Mouse (Mus musculus) telencephalon, adult 2 months (tissue): ENCODE data around the gene Sipa1l3.

Experiments
- DNase-seq: peaks from one replicate; pipeline ENCODE4 v3.0.0-alpha.2; 2011; ENCODE audit warnings: low read depth, low spot score

Gene Sipa1l3

DNA sequence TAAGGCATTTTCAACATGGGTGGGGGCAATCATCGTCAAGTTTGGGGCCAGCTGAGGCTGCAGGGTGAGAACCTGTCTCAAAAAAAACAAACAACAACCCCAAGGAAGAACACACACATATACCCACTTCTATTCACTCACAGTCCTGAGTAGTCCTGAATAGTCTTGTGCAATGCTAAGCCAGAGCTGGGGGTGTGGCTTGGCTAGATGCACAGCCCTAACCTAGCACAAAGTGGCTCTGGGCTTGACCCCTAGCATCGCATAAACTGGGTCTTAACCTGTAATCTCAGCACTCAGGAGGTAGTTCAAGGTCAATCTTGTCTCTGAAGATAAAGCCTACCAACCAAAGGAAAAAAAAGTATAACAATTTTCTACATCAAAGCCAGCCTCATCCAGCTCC is 101.5 kb downstream of the Sipa1l3 start:
- DNase-seq = no peak

GRCm38 (mm10) chr7:29411838-29412580 is 106.4 kb downstream of the Sipa1l3 start:
- DNase-seq = no peak

DNA sequence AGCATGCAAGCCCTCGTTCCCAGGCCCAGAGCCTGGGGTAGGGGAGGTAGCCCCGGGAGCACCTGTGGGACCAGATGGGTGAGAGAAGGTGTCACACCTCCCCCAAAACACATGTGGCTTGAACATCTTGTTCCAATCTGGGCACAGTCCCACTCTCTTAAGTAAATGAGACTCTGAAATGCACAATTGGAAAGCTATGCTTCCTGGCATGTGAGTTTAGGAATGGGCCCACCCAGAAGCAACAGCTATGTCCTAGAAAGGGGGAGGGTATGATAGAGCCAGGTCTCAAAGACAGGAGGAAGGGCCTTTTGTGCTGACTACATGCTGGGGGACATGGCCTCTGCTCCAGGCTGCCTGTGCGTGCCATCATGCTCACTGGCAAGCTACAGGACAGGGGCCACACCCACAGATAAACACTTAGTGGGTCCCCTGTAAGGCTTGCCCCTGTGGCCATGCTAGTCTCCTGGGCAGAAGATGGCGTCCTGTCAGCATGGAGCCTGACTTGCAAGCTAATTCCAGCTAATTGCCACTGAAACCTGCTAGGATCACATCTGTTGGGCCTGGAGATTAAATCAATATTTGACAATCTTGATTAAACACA is 107.1 kb downstream of the Sipa1l3 start:
- DNase-seq = no peak

DNA sequence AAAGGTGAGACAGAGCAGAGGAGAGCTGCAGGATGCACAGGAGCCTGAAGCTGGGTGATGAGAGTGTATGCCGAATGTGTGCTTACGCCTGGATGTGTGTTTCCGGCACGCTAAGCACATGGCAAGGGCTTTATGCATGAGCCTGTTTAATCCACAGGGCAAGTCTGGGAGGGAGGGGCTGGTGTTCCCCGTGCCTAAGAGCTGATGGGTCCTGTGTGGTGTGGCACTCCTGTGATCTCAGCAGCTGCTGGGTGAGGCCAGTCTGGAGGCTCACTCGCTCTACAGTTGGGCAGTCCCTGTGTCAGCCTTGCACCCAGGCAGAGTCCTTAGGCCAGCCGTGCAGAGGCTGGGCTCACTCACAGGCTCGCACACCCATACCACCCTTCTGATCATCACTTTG is 108.0 kb downstream of the Sipa1l3 start:
- no peak for DNase-seq

- no peak for DNase-seq
Observed at GRCm38 (mm10) chr7:29406855-29407254, 111.6 kb downstream of the Sipa1l3 start.

DNA sequence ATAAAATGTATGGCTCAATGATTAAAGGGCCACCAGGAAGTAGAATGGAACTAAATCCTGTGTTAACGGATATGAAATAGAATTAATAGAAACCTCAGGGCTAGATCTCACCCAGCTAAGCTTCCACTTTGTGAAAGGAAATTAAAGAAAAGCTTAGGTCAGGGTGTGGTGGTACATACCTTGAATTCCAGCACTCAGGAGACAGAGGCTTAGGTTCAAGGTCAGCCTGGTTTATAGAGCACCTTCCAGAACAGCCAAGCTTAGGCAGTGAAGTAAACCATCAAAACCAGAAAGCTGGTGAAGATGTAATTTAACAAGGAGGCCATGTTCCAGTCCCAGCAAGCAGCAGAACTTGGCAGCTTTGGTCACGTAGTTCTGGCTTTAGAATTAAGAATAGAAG is 114.3 kb downstream of the Sipa1l3 start:
- no peak for DNase-seq

DNA sequence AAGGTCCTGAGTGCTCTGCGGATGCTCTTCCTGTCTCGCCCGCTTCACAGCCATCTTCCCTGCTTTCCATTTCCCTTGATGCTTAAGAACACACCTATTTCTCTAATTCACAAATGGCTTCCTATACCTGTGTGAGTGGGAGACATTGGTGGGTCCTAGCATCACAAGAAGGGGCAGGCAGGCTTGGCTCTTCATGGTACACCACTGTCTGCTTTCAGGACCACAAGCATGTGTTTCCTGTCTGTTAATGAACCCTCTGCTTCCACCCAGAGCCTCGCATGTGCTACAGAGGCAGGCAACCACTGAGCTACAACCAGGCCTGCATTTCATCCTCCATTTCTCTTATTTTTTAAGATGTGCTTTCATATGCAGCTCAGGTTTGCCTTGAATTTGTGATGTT is 116.4 kb downstream of the Sipa1l3 start:
- no peak for DNase-seq

GRCm38 (mm10) chr7:29400451-29400850 is 118.0 kb downstream of the Sipa1l3 start:
- DNase-seq = no peak

- DNase-seq = no peak
Observed at GRCm38 (mm10) chr7:29399056-29399455, 119.4 kb downstream of the Sipa1l3 start.

DNA sequence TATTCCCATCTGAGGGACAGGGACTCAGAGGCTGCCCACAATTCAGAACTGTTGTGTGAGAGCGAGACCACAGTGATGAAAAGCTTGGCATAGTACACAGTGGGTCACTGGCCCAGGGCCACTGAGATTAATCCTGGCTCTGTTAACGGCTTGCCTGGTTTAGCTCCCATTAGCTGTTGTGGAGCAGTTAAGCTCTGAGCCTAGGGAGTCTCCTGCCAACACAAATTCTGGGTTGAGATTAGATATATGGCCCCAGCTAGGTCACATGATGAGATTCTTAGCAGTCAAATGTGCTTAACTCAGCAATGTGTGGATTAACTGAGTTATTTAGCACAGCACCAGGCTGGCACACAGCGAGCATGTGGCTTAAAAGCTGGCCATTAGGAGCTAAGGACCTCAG is 121.0 kb downstream of the Sipa1l3 start:
- DNase-seq = no peak

- DNase-seq = no peak
Observed at GRCm38 (mm10) chr7:29396943-29397340, 121.5 kb downstream of the Sipa1l3 start.

- no peak for DNase-seq
Observed at GRCm38 (mm10) chr7:29396216-29396942, 122.1 kb downstream of the Sipa1l3 start.

DNA sequence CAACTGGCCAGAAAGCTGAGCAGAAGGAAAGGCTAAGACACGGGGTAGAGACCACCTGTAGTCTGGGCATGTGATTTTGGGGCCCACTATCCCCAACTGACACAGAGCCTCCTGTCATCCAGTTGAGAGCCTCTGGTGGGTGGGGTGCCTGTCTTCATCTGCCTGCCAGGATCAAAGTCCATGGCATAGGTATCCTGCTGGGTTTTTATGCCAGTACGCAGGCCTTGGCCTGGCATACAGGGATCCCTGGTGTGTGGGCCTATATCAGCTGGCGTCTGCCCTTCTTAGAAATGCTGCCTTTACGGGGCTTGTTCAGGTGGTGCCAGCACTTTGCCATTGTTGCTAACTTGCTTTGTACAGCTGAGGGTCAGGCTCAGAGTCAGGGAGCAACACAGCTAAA is 123.3 kb downstream of the Sipa1l3 start:
- no peak for DNase-seq

DNA sequence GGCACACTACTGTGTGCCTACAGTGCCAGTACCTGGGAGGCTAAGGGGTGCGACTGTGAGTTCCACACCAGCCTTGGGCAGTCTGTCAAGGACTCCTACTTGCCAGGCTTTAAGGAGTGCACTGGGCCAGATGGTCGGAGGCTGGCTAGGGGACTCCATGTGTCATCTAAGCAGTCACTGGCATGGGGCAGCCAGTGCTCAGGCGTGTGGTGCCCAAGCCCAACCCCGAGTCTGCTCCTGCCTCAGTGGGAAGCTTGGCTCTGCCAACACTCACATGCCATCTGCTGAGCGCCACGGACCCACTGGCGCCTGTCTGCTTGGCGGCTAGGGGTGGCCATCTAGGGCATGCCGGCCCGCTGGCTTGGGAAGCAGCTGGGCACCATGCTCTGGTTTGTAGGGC is 125.1 kb downstream of the Sipa1l3 start:
- DNase-seq = no peak

DNA sequence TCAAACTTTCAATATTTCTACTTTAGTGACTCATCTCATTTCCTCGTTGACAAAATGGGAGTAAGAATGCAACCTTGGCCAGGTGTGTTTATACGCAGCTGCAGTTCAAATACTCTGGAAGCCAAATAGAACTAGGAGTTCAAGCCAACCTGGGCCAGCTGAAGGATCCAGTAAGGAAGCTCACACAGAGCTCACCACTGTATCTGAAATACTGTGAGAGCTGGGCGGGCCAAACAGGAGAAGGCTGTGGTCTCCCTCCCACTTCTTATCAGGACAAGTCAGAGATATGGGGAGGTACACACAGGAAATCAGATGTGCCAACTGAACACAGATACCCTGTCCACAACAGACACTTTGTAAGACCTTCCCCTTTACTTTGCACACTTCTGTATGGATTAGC is 125.6 kb downstream of the Sipa1l3 start:
- no peak for DNase-seq

DNA sequence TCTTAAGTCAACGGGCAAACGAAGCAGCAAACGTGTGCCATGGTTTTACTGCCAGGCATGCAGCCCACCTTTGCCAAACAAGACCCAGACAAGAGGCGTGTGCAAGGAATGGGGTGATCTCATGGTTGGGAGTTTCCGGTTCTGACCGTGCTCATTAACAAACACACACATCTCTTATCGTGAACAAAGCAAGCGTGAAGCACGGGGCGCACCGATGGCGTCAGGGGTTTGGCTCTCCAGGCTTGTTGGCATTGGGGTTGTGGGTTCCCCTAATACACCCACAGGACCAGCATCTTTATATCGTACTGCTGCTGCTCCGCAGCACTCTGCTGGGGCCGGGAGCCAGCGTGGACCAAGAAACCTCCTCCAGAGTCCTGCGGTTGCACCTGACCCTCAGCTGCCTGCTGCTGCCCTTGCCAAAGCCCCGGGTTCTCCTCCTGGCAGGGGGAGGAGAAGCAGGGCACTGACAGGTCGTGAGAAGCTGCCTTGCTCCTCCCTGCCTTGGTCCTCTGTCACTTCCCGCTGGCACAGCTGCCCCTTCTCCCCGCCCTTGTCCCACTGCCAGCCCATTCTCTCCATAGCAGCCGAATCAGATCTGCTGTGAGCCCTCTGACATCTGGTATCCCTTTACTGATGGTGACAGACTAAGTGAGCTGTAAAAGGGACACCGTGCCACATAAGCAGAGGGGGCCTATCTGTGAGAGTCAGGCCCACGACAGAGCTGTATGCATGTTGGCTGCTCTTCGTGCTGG is 126.5 kb downstream of the Sipa1l3 start:
- no peak for DNase-seq

DNA sequence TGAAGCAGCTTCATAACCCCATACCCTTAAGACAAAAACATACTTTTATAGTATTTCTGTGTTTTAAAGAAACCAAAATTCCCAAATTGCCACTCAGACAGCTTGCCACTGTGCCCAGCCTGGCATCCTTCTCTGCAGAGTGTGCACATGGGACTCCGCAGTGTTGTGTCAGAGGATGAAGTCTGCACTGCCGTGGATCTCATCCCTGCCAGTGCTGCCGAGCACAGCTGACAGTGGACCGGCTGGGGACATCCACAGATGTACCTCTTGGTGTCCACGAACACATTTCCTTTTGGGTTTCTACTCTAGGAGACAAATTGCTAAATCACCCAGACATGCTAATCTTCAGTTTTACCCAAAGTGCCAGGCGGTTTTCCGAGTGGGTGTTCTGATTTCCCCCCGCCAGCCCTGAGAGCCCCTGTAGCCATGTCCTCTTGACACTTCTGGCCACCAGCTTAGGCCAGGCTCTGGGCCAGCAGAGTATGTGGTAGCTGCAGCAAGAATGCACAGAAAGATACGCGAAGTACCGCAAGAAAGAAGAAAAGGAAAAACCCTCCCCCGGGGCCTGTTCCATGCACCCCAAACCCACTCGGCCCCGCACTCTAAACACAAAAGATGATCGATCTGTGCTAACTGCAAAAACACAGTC is 127.2 kb downstream of the Sipa1l3 start:
- DNase-seq = no peak

DNA sequence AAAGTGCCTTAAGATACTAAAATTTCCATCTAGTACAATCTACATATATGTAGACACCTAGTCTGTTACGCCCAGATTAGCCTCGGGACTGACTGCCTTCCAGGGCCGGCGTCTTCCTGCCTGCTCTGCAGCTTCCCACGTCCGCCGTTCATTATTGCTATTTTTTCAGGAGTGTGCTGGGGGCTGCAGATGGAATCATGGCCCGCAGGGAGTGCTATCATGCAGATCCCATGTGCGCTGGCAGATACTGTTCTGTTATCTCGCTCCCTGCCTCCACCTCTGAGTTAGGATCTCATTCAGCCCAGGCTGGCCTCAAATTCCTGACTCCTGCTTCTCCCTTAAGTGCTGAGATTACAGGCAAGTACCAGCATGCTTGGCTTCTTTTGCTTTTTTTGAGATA is 128.2 kb downstream of the Sipa1l3 start:
- DNase-seq = no peak

DNA sequence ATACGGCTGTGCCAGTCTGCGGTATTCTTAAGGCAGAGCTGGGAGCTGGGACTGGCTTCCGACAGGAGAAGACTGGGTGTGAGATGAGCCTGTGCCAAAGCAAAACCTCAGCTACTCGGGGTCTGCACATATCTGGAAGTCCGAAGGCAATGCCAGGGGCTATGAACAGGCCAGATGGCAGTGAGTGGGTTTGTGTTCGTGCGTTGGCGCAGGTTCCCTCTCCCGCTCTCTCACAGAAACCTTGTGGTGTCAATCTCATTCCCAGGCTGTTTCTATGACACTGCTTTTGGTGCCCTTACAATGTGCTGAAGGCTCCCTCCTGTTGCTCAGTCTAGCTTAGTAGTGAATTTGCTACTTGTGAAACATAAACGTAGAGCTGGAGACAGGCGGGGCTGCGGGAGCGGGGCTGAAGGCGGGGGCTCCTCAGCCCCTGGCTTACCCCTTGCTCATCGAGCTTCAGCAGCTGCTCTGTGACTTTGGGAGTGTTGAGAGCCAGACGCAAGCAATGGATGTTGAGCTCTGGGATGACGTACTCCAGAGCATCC is 130.8 kb downstream of the Sipa1l3 start:
- DNase-seq = no peak

- no peak for DNase-seq
Observed at GRCm38 (mm10) chr7:29386349-29386748, 132.1 kb downstream of the Sipa1l3 start.

DNA sequence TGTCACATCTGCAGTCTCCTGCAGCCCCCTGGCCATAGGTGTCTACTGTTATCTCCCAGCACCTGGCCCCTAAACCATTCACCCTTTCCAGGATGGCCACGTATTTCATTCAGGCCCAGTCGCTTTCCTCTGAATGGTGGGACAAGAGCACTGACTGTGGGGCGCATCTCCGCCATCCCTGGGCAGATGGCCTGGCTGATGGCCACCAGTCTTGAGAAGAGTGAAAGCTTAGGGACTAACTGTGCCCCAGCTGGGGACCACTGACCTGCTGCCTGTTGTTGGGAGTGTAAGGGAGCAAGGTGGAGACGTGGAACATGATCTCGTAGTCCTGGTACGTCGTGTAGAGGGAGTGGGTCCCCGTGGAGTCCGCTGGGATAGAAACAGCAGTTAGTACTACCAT is 132.7 kb downstream of the Sipa1l3 start:
- no peak for DNase-seq
